Mouse (Mus musculus) B cell, adult (primary cell): Measurements from ENCODE around the gene Tmem234. TPM values are rescaled to one million over a fixed set of nuclear protein-coding genes. Genes with fewer than 3 reads are reported as not detected.

Experiments
- total RNA-seq: library from RNA; stranded (reverse); gene quantifications from 4 replicates; pipeline ENCODE4 v1.2.4, GENCODE M21; 2023; ENCODE audit not compliant: inconsistent age

The Tmem234 gene
- total RNA-seq = 111 to 128 TPM (median 118 TPM) in 4 replicates

GRCm38 (mm10) chr4:129600233-129601158, at the start of gene Tmem234, which contains the start of gene Eif3i:
Tmem234 (plus strand) TSS chr4:129600668.
Eif3i (minus strand) TSS chr4:129600648.

DNA sequence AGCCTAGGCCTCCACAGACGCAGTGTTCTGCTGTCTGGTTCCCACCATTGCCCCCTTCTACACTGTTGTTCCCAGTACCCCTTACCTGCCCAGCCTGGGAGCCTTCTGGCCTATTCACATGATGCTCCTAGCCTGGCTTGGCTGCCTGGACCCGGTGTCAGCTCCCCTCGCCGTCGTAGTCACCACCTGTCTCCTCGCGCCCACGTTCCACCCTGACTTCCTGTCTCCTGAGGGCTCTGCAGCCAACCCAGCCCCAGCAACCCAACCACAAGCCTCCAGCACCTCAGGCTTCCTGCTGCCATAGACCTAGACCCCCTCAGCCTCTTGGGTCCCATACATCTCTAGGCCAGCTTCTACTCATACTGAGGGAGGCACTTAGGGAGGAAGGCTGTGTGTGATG, 27.0 kb upstream of the Tmem234 start, which contains the start of gene Lck:
Lck (minus strand) TSS at position 212 of the 400 bp plus-strand sequence.

DNA sequence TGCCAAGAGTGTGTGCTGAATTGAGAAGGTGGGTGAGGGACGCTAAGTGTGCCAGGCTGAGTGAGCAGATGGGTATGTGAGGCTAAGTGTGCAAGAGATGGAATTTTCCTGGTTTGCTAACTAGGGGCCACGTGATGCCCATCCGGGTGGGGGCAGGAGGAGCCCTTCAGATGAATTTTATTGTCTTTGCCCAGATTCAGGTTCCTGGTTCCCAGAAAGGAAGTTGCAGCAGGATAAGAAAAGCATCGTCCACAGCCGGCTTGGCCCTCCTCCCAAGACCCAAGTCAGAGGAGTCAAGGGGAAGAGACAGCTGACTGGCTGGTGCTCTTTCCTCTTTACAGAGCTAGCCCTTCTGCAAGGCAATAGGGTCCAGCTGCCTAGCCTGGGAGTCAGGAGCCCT, 22.0 kb upstream of the Tmem234 start, which contains the start of gene Fam167b:
Fam167b (minus strand) TSS at position 84 of the 400 bp plus-strand sequence.

GRCm38 (mm10) chr4:129614093-129614492, 13.6 kb downstream of the Tmem234 start, which contains the start of gene Dcdc2b:
Dcdc2b (minus strand) TSS chr4:129614257.

GRCm38 (mm10) chr4:129618786-129619691, 18.6 kb downstream of the Tmem234 start, which contains the start of gene Iqcc:
Iqcc (minus strand) TSS chr4:129619099.

DNA sequence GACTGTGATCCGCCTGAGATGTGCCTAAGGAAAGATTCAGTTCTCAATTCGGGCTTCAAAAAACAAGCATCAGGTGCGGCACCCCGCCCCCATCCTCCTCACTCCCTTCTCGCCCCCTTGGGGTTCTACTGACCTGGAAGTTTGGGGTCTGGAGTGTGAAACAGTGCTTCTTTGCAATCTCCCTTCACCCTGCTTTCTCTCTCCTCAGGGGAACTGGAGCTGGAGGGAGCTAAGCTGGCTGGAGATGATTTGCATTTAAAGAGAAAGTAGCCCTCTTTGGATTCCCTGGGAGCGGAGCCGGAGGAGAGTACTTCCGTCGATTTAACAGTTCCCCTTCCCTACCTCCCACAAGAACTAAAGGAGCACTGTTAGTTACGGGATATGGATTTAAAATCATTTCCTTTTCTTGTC, 23.2 kb downstream of the Tmem234 start, which contains the start of gene Ccdc28b:
Ccdc28b (minus strand) TSS at position 267 of the 411 bp plus-strand sequence.

GRCm38 (mm10) chr4:129640638-129641467, 40.4 kb downstream of the Tmem234 start, which contains the start of gene Txlna:
Txlna (minus strand) TSS chr4:129641065.

DNA sequence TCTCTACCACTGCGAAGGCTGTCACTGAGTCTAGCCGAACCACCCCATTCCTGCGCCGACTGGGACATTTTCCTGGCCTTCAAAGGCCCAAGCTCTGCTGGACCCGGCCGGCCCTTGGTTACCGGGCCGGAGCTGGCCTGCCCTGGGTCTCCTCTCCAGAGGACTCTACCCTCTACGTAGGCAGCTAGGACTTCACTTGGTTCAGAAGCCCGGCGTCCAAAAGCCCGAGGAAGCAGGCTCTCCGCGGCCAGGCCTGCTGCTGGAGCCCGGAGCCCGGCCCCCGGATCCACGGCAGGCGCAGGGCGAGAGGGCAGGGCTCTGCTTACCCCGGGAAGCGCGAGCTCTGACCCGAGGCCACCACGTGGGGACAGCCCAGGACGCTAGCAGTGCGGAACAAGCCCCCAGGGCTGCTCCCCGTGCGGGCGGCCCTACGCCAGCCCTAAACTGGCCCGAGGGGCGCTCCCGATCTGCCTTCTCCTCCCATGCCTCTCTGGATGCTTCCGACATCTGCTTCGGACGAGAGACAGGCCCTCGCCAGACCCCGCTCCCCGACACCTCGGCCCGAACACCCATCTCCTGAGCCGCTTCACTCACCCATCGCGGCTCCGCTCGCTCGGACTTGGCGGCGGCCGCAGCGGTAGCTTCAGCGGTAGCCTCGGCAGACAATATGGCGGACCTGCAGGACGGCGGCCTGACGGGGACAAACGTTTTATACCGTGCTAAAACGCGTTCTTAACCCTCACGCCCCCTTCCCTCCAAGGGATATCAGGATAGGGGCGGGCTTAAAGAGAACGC, 71.8 kb downstream of the Tmem234 start, which contains the start of gene Kpna6:
Kpna6 (minus strand) TSS at position 685 of the 795 bp plus-strand sequence.

Other genes starting within 250 kb of the Tmem234 start
- 2.7 to 3.6 TPM (median 3.1 TPM) in 4 replicates for gene Zbtb8a, start 222.6 kb upstream of the Tmem234 start, total RNA-seq
- gene Zbtb8b, start 159.8 kb upstream of the Tmem234 start, total RNA-seq = not detected in 4 replicates
- gene Bsdc1, start 139.1 kb upstream of the Tmem234 start, total RNA-seq = 128 to 135 TPM (median 129 TPM) in 4 replicates
- gene Tssk3, start 109.6 kb upstream of the Tmem234 start, total RNA-seq = 0.42 to 0.81 TPM in 2 of 4 replicates, not detected in the others
- 0.96 to 2.4 TPM (median 0.99 TPM) in 3 of 4 replicates, not detected in the other for gene Fam229a, start 109.5 kb upstream of the Tmem234 start, total RNA-seq
- gene Marcksl1, start 87.1 kb upstream of the Tmem234 start, total RNA-seq = 75.1 to 90.8 TPM (median 82.9 TPM) in 4 replicates
- 156 to 175 TPM (median 161 TPM) in 4 replicates for gene Hdac1, start 58.0 kb upstream of the Tmem234 start, total RNA-seq
- gene Lck, start 27.0 kb upstream of the Tmem234 start, total RNA-seq = 25.0 to 36.7 TPM (median 29.8 TPM) in 4 replicates
- not detected in 4 replicates for gene Fam167b, start 22.1 kb upstream of the Tmem234 start, total RNA-seq
- 156 to 162 TPM (median 160 TPM) in 4 replicates for gene Eif3i, start within 50 bp of the Tmem234 start, total RNA-seq
- 0.84 to 2.4 TPM (median 1.4 TPM) in 4 replicates for gene Dcdc2b, start 13.6 kb downstream of the Tmem234 start, total RNA-seq
- gene Iqcc, start 18.4 kb downstream of the Tmem234 start, total RNA-seq = 16.6 to 21.8 TPM (median 18.0 TPM) in 4 replicates
- gene Ccdc28b, start 23.3 kb downstream of the Tmem234 start, total RNA-seq = 14.4 to 21.1 TPM (median 17.6 TPM) in 4 replicates
- 73.6 to 90.3 TPM (median 86.7 TPM) in 4 replicates for gene Txlna, start 40.4 kb downstream of the Tmem234 start, total RNA-seq
- 39.2 to 48.0 TPM (median 44.4 TPM) in 4 replicates for gene Kpna6, start 72.1 kb downstream of the Tmem234 start, total RNA-seq
- gene Tmem39b, start 96.2 kb downstream of the Tmem234 start, total RNA-seq = 16.8 to 19.2 TPM (median 17.5 TPM) in 4 replicates
- gene Khdrbs1, start 141.6 kb downstream of the Tmem234 start, total RNA-seq = 129 to 134 TPM (median 132 TPM) in 4 replicates
- 370 to 439 TPM (median 425 TPM) in 4 replicates for gene Ptp4a2, start 210.6 kb downstream of the Tmem234 start, total RNA-seq